Mouse (Mus musculus): ENCODE results near the gene Ddost.

DNA sequence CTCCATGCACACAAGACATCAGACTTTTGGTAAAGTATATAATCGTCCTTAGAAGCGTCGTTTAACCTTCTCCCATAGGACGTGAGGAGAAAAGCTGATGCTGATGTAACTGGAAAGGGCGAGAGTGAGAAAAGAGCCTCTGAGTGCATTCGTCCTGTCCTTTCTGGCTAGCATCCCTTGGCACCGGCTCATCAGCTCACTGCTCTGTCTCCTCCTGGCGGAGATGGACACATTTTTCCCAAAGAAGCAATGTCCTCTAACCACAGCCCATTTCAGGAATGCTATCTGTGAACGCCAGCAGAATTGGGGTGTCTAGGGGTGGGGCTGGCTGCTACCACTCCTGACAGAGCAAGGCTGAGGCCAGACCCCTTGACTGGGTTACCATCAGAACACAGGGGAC, 27.1 kb downstream of the Ddost start:
- TF ChIP-seq POLR2A (IDR thresholded peaks at IDR 0.05; ENCODE audit: low read depth, low read length) (no peak), CTCF (IDR thresholded peaks at IDR 0.05; ENCODE audit: borderline replicate concordance, insufficient read depth, low read length) (no peak)

Data from embryonic fibroblast, embryonic 13.5 days (primary cell).